In genomic region chr11:33140111-33140460, GRCm38 (mm10) we compare ENCODE assay signal across 24 mouse cellular contexts. TPM values are rescaled to one million over a fixed set of nuclear protein-coding genes. Genes with fewer than 3 reads are reported as not detected.
DNase-seq lines count a peak whose midpoint lies in the region; ATAC-seq and TF ChIP-seq lines count a peak whose summit lies in the region.
"Had no signal": no experiment of that assay in that cellular context is flagged by ENCODE, and none has a peak within 500 bp of the region (broad histone marks: within the 10 kb centered on the region; RNA-seq: fewer than 3 reads in every experiment).

No protein-coding gene starts in this region.

- peak overlapping the region; percentile 18; the same call in 1 of the 2 replicates for H3K27ac ChIP-seq in hindbrain, embryonic 10.5 days
- no peak overlapping the region for H3K27ac ChIP-seq in hindbrain, postnatal 0 days
- no peak overlapping the region for H3K27ac ChIP-seq in limb, embryonic 10.5 days
- H3K27ac ChIP-seq in stomach, postnatal 0 days (replicated peaks), result no peak overlapping the region
- H3K27ac ChIP-seq: embryonic facial prominence, embryonic 12.5 days; embryonic facial prominence, embryonic 15.5 days; forebrain, embryonic 12.5 days; forebrain, embryonic 15.5 days; heart, embryonic 15.5 days; hindbrain, embryonic 14.5 days had no signal

- peak; percentile 31 to 54 for DNase-seq in cerebellum, postnatal 14 days
- DNase-seq in cerebellum, postnatal 36 days, result no peak
- no peak for DNase-seq in hindbrain, embryonic 10.5 days (ENCODE audit: low spot score)
- no peak for DNase-seq in hindbrain, postnatal 0 days (ENCODE audit: low spot score)
- DNase-seq in limb, embryonic 10.5 days (ENCODE audit: low spot score), result peak; percentile 8
- peak; percentile 7 for DNase-seq in stomach, postnatal 0 days (ENCODE audit: low spot score)
- DNase-seq: adrenal gland, adult 2 months; adrenal gland, postnatal 14 days; cerebellum, adult 11 months; cerebellum, adult 9-11 months; gastrocnemius, postnatal 10 days; heart, postnatal 10 days; heart, postnatal 36 days had no signal

- peaks cover 26% of the 10 kb centered on the region for H3K27me3 ChIP-seq in hindbrain, embryonic 10.5 days (ENCODE audit: insufficient read depth, poor library complexity, severe bottlenecking)
- 0 out of 2 replicates have a peak, but pooled peaks cover 2% of the 10 kb centered on the region for H3K27me3 ChIP-seq in hindbrain, postnatal 0 days (ENCODE audit: insufficient read depth, low read length)
- peaks cover 39% of the 10 kb centered on the region for H3K27me3 ChIP-seq in limb, embryonic 10.5 days (ENCODE audit: low read depth, poor library complexity, severe bottlenecking)
- no peaks in the 10 kb centered on the region for H3K27me3 ChIP-seq in stomach, postnatal 0 days (ENCODE audit: control insufficient read depth, insufficient read depth, low read length)

- H3K9me3 ChIP-seq in hindbrain, embryonic 10.5 days, result no peaks in the 10 kb centered on the region
- no peaks in the 10 kb centered on the region for H3K9me3 ChIP-seq in hindbrain, postnatal 0 days (ENCODE audit: low read length)
- no peaks in the 10 kb centered on the region for H3K9me3 ChIP-seq in limb, embryonic 10.5 days (replicated peaks)
- H3K9me3 ChIP-seq in stomach, postnatal 0 days (ENCODE audit: control insufficient read depth, low read length), result no peaks in the 10 kb centered on the region
- H3K9me3 ChIP-seq: embryonic facial prominence, embryonic 12.5 days; embryonic facial prominence, embryonic 15.5 days; forebrain, embryonic 12.5 days; forebrain, embryonic 15.5 days; heart, embryonic 12.5 days; heart, embryonic 15.5 days had no signal

- no peak for ATAC-seq in hindbrain, postnatal 0 days
- ATAC-seq in stomach, postnatal 0 days (ENCODE audit: low FRiP score, low TSS enrichment), result no peak
- ATAC-seq: CD4-positive, CD25-positive, alpha-beta regulatory T cell, adult 4 months; forebrain, embryonic 15.5 days; intestine, postnatal 0 days had no signal

- H3K36me3 ChIP-seq in hindbrain, embryonic 10.5 days, result 0 out of 2 replicates have a peak, but pooled peaks cover 3% of the 10 kb centered on the region
- H3K36me3 ChIP-seq in hindbrain, postnatal 0 days (ENCODE audit: insufficient read depth, low read length), result no peaks in the 10 kb centered on the region
- H3K36me3 ChIP-seq in limb, embryonic 10.5 days, result no peaks in the 10 kb centered on the region
- no peaks in the 10 kb centered on the region for H3K36me3 ChIP-seq in stomach, postnatal 0 days (ENCODE audit: control insufficient read depth, insufficient read depth, low read length)
- H3K36me3 ChIP-seq: embryonic facial prominence, embryonic 12.5 days; embryonic facial prominence, embryonic 15.5 days; forebrain, embryonic 12.5 days; forebrain, embryonic 15.5 days; heart, embryonic 12.5 days; heart, embryonic 15.5 days had no signal

- no peak overlapping the region for H3K4me2 ChIP-seq in hindbrain, postnatal 0 days (ENCODE audit: low read depth, low read length)
- no peak overlapping the region for H3K4me2 ChIP-seq in stomach, postnatal 0 days (replicated peaks; ENCODE audit: low read depth)
- H3K4me2 ChIP-seq: embryonic facial prominence, embryonic 12.5 days; embryonic facial prominence, embryonic 15.5 days; forebrain, embryonic 12.5 days; forebrain, embryonic 15.5 days; heart, embryonic 12.5 days; heart, embryonic 15.5 days; hindbrain, embryonic 14.5 days had no signal

- no peak for TF ChIP-seq EP300 in stomach, postnatal 0 days (optimal IDR thresholded peaks at IDR 0.05)

- 92% methylated on average over 5 of the region's 5 CpGs for WGBS in hindbrain, embryonic 10.5 days
- WGBS in hindbrain, postnatal 0 days, result 66% methylated on average over 5 of the region's 5 CpGs
- 94% methylated on average over 5 of the region's 5 CpGs for WGBS in limb, embryonic 10.5 days
- WGBS in stomach, postnatal 0 days, result 84% methylated on average over 5 of the region's 5 CpGs

- H3K4me3 ChIP-seq in hindbrain, embryonic 10.5 days, result no peak overlapping the region
- H3K4me3 ChIP-seq in hindbrain, postnatal 0 days (ENCODE audit: low read length), result no peak overlapping the region
- no peak overlapping the region for H3K4me3 ChIP-seq in limb, embryonic 10.5 days
- H3K4me3 ChIP-seq in stomach, postnatal 0 days (ENCODE audit: low read depth, low read length), result no peak overlapping the region
- H3K4me3 ChIP-seq: embryonic facial prominence, embryonic 12.5 days; embryonic facial prominence, embryonic 15.5 days; forebrain, embryonic 12.5 days; forebrain, embryonic 15.5 days; heart, embryonic 12.5 days; heart, embryonic 15.5 days had no signal

- peaks cover 54% of the 10 kb centered on the region for H3K4me1 ChIP-seq in hindbrain, embryonic 10.5 days (replicated peaks)
- H3K4me1 ChIP-seq in hindbrain, postnatal 0 days (ENCODE audit: insufficient read depth, low read length), result no peaks in the 10 kb centered on the region
- peaks cover 21% of the 10 kb centered on the region for H3K4me1 ChIP-seq in limb, embryonic 10.5 days
- H3K4me1 ChIP-seq in stomach, postnatal 0 days (replicated peaks; ENCODE audit: control insufficient read depth, insufficient read depth), result no peaks in the 10 kb centered on the region

- H3K9ac ChIP-seq in hindbrain, postnatal 0 days (replicated peaks; ENCODE audit: low read length), result no peak overlapping the region
- no peak overlapping the region for H3K9ac ChIP-seq in stomach, postnatal 0 days (ENCODE audit: low read length)
- H3K9ac ChIP-seq: embryonic facial prominence, embryonic 12.5 days; embryonic facial prominence, embryonic 15.5 days; forebrain, embryonic 12.5 days; forebrain, embryonic 15.5 days; heart, embryonic 12.5 days; heart, embryonic 15.5 days; hindbrain, embryonic 14.5 days had no signal

- no peak for TF ChIP-seq CTCF in hindbrain, postnatal 0 days (IDR thresholded peaks at IDR 0.05; ENCODE audit: low read depth)
- TF ChIP-seq CTCF in stomach, postnatal 0 days (IDR thresholded peaks at IDR 0.05; ENCODE audit: low read depth), result no peak

RNA-seq across cellular contexts. Expression of gene Fgf18, which starts 7.1 kb away (rescaled TPM):
- polyA plus RNA-seq in hindbrain, embryonic 10.5 days (2016; fragmentation: Nextera tagmentation; extraction: Ambion mirVana), result 5.9 and 7.7 TPM in 2 replicates
- 6.3 and 10.1 TPM in 2 replicates for total RNA-seq in hindbrain, postnatal 0 days (2014; rRNA removed)
- 10.0 and 10.3 TPM in 2 replicates for polyA plus RNA-seq in hindbrain, postnatal 0 days (2015; fragmentation: Nextera tagmentation; extraction: Ambion mirVana)
- 1.7 and 5.7 TPM in 2 replicates for polyA plus RNA-seq in limb, embryonic 10.5 days (2016; fragmentation: Nextera tagmentation; extraction: Ambion mirVana)
- 1.4 and 2.3 TPM in 2 replicates for polyA plus RNA-seq in stomach, postnatal 0 days (2015; fragmentation: Nextera tagmentation; extraction: Ambion mirVana)
- total RNA-seq: common myeloid progenitor, adult 5-6 weeks; granulocyte monocyte progenitor cell, adult 5-6 weeks had no signal
- polyA plus RNA-seq: CD4-positive, CD25-positive, alpha-beta regulatory T cell, adult 4 months had no signal

RNA-seq across cellular contexts. Expression of gene Npm1, which starts 22.9 kb away (rescaled TPM):
- 691 and 1,253 TPM in 2 replicates for polyA plus RNA-seq in hindbrain, embryonic 10.5 days (2016; fragmentation: Nextera tagmentation; extraction: Ambion mirVana)
- 143 and 182 TPM in 2 replicates for total RNA-seq in hindbrain, postnatal 0 days (2014; rRNA removed)
- 395 and 396 TPM in 2 replicates for polyA plus RNA-seq in hindbrain, postnatal 0 days (2015; fragmentation: Nextera tagmentation; extraction: Ambion mirVana)
- polyA plus RNA-seq in limb, embryonic 10.5 days (2016; fragmentation: Nextera tagmentation; extraction: Ambion mirVana), result 1,479 and 1,796 TPM in 2 replicates
- 343 and 356 TPM in 2 replicates for polyA plus RNA-seq in stomach, postnatal 0 days (2015; fragmentation: Nextera tagmentation; extraction: Ambion mirVana)

Comparison
In these comparisons a context has a peak if more than half of its experiments do, and no peak if none do; other contexts are left out.
1. DNase-seq: peak in cerebellum, postnatal 14 days (2 of 2), limb, embryonic 10.5 days (single experiment) and stomach, postnatal 0 days (single experiment); none in cerebellum, postnatal 36 days (0 of 2), hindbrain, embryonic 10.5 days (single experiment) and hindbrain, postnatal 0 days (single experiment).